Mouse (Mus musculus): ENCODE measurements at regions not wholly inside any gene's neighbourhood (a gene's known extent, or its start where the extent isn't known, plus 50 kb on each side); places are given as distances from the start of the nearest gene placed in this dataset.

- DNase-seq (ENCODE audit: low read depth, low spot score), result no peak
Measured at GRCm38 (mm10) chr14:109266521-109266920, 352.6 kb upstream of the Slitrk1 start.

- no peak for DNase-seq (ENCODE audit: low read depth, low spot score)
Measured at GRCm38 (mm10) chr14:109261990-109262389, 348.0 kb upstream of the Slitrk1 start.

GRCm38 (mm10) chr14:109214848-109215247, 300.9 kb upstream of the Slitrk1 start:
- DNase-seq (ENCODE audit: low read depth, low spot score), result peak; percentile 1

GRCm38 (mm10) chr14:109180029-109180585, 266.1 kb upstream of the Slitrk1 start:
- DNase-seq (ENCODE audit: low read depth, low spot score), result no peak

GRCm38 (mm10) chr14:109176602-109177179, 262.7 kb upstream of the Slitrk1 start:
- DNase-seq (ENCODE audit: low read depth, low spot score), result no peak

GRCm38 (mm10) chr14:109175819-109176218, 261.9 kb upstream of the Slitrk1 start:
- DNase-seq (ENCODE audit: low read depth, low spot score), result no peak

Measured in skeletal muscle tissue, adult 2 months (tissue).